Mouse (Mus musculus): ENCODE measurements around the gene Tcf7l1.

DNA sequence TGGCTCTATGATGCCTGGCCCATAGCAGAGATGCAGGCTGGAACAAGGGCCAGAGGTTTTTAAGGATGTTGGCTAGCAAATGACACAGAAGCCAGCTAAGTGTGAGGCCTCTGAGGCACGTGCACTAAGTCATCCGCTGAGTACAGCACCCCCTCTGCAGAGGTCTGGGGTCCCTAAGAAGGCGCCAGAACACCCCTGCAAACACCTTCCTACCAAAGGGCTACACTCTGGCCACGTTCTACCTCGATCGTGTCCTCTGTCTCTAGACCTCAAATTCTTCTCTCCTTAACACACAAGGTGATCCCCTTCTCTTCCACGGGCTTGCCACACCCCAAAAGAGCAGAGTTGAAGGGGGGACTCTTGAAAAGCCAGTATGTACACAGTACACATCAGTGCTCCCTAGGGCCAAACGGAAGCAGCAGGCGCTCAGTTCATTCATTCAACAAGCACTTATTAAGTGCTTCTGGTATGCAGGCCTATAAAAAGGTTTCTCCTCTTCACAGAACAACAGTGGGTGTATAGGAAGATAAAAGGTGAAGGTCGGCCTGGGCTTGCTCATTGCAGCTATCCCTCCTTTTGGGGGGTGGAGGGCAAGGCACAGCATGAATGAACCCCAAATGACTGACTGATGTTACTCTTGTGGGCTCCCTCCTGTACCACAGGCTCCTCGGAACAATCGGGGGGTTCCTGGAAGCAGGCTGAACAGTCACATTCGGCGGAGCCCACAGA is 59.1 kb downstream of the Tcf7l1 start:
- TF ChIP-seq CTCF (IDR thresholded peaks at IDR 0.05; ENCODE audit: low read depth) = no peak
- TF ChIP-seq EP300 (IDR thresholded peaks at IDR 0.05; ENCODE audit: low read depth) = no peak
